In the genomic region with DNA sequence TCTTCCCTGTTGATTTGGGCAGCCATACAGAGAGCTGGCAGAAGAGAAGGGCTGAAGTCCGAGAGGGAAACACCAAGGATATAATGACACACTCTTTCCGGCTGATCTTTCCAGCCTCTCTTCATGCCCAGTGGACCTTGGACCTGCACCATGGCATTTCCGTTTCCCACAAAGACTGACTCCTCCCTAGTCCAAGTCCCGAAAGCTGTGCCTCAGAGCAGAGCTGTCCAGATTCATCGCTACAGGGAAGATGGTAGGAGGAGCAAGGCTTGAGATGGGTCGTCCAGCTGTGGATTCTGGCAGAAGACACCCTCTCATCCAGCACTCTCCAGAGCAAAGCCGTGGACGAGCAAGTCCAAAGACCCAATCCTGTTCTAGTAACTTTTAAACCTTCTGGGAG, we compare ENCODE assay signal across 12 mouse cellular contexts.
DNase-seq lines count a peak whose midpoint lies in the region; ATAC-seq and TF ChIP-seq lines count a peak whose summit lies in the region.
"Had no signal": no experiment of that assay in that cellular context is flagged by ENCODE, and none has a peak within 500 bp of the region (broad histone marks: within the 10 kb centered on the region; RNA-seq: fewer than 3 reads in every experiment).

No protein-coding gene starts in this region.

- H3K27ac ChIP-seq in liver, adult 2 months (replicated peaks; ENCODE audit: insufficient read depth, low read depth, low read length): no peak overlapping the region
- H3K27ac ChIP-seq in liver, embryonic 12.5 days: no peak overlapping the region
- H3K27ac ChIP-seq in kidney, adult 2 months (ENCODE audit: insufficient read depth, low read depth, low read length): peak overlapping the region; percentile 29; the same call in 1 of the 2 replicates
- H3K27ac ChIP-seq in hindbrain, embryonic 12.5 days: no peak overlapping the region
- H3K27ac ChIP-seq: limb, embryonic 12.5 days had no signal

- peaks cover 2% of the 10 kb centered on the region; the same call in 1 of the 2 replicates for H3K4me1 ChIP-seq in liver, adult 2 months (ENCODE audit: control insufficient read depth, insufficient read depth, low read length)
- no peaks in the 10 kb centered on the region for H3K4me1 ChIP-seq in liver, embryonic 12.5 days
- peaks cover 3% of the 10 kb centered on the region; the same call in 1 of the 2 replicates for H3K4me1 ChIP-seq in kidney, adult 2 months (ENCODE audit: control insufficient read depth, insufficient read depth, low read length)
- no peaks in the 10 kb centered on the region for H3K4me1 ChIP-seq in hindbrain, embryonic 12.5 days
- H3K4me1 ChIP-seq: limb, embryonic 12.5 days had no signal

- H3K4me2 ChIP-seq in liver, embryonic 12.5 days: no peak overlapping the region
- no peak overlapping the region for H3K4me2 ChIP-seq in hindbrain, embryonic 12.5 days (replicated peaks)
- H3K4me2 ChIP-seq: limb, embryonic 12.5 days had no signal

- H3K9me3 ChIP-seq in liver, embryonic 12.5 days (replicated peaks): no peaks in the 10 kb centered on the region
- H3K9me3 ChIP-seq in hindbrain, embryonic 12.5 days (replicated peaks): no peaks in the 10 kb centered on the region
- H3K9me3 ChIP-seq: limb, embryonic 12.5 days had no signal

- 25% methylated on average over 8 of the region's 8 CpGs for WGBS in liver, adult 2 months
- WGBS in liver, embryonic 12.5 days (ENCODE audit: insufficient replicate concordance): 67% methylated on average over 8 of the region's 8 CpGs
- WGBS in kidney, adult 2 months: 51% methylated on average over 8 of the region's 8 CpGs
- 87% methylated on average over 8 of the region's 8 CpGs for WGBS in hindbrain, embryonic 12.5 days

- no peak overlapping the region for H3K9ac ChIP-seq in liver, adult 2 months (ENCODE audit: low read depth, low read length)
- no peak overlapping the region for H3K9ac ChIP-seq in liver, embryonic 12.5 days
- H3K9ac ChIP-seq in hindbrain, embryonic 12.5 days: no peak overlapping the region
- H3K9ac ChIP-seq: limb, embryonic 12.5 days had no signal

- H3K36me3 ChIP-seq in liver, adult 2 months (ENCODE audit: control insufficient read depth, insufficient read depth, low read length): no peaks in the 10 kb centered on the region
- no peaks in the 10 kb centered on the region for H3K36me3 ChIP-seq in liver, embryonic 12.5 days
- no peaks in the 10 kb centered on the region for H3K36me3 ChIP-seq in kidney, adult 2 months (ENCODE audit: control insufficient read depth, insufficient read depth, low read length)
- H3K36me3 ChIP-seq in hindbrain, embryonic 12.5 days: no peaks in the 10 kb centered on the region
- H3K36me3 ChIP-seq: limb, embryonic 12.5 days had no signal

- DNase-seq in liver, adult 2 months (ENCODE audit: extremely low read depth, low read depth, low spot score): peak; percentile 98
- peak; percentile 21 for DNase-seq in heart, adult 8-10 months (ENCODE audit: low spot score)
- peak; percentile 87 for DNase-seq in kidney, adult 2 months
- DNase-seq in skeletal muscle tissue, adult 2 months (ENCODE audit: low read depth, low spot score): peak; percentile 46
- no peak for DNase-seq in lung, adult 18-20 months
- no peak for DNase-seq in cerebellum, adult 8-10 months
- DNase-seq: adrenal gland, postnatal 25 days; cerebellum, adult 18-20 months had no signal

- H3K27me3 ChIP-seq in liver, adult 2 months (ENCODE audit: control insufficient read depth, insufficient read depth, low read length): no peaks in the 10 kb centered on the region
- no peaks in the 10 kb centered on the region for H3K27me3 ChIP-seq in liver, embryonic 12.5 days (replicated peaks)
- no peaks in the 10 kb centered on the region for H3K27me3 ChIP-seq in kidney, adult 2 months (replicated peaks; ENCODE audit: control insufficient read depth, insufficient read depth, low read length)
- no peaks in the 10 kb centered on the region for H3K27me3 ChIP-seq in hindbrain, embryonic 12.5 days
- H3K27me3 ChIP-seq: limb, embryonic 12.5 days; Patski had no signal

- TF ChIP-seq POLR2A in liver, adult 2 months (IDR thresholded peaks at IDR 0.05; ENCODE audit: extremely low read depth, insufficient read depth, low read length): no peak
- no peak for TF ChIP-seq POLR2A in kidney, adult 2 months (IDR thresholded peaks at IDR 0.05; ENCODE audit: low read depth, low read length)

- ATAC-seq in liver, embryonic 12.5 days: no peak
- no peak for ATAC-seq in hindbrain, embryonic 12.5 days (ENCODE audit: low FRiP score)
- ATAC-seq: Patski had no signal

- H3K79me2 ChIP-seq in liver, adult 2 months (ENCODE audit: control insufficient read depth, insufficient read depth, low read length): no peaks in the 10 kb centered on the region

- no peak overlapping the region for H3K4me3 ChIP-seq in liver, adult 2 months (ENCODE audit: insufficient read depth, low read depth, low read length)
- H3K4me3 ChIP-seq in liver, embryonic 12.5 days: no peak overlapping the region
- H3K4me3 ChIP-seq in kidney, adult 2 months (ENCODE audit: insufficient read depth, low read depth, low read length): no peak overlapping the region
- no peak overlapping the region for H3K4me3 ChIP-seq in hindbrain, embryonic 12.5 days
- H3K4me3 ChIP-seq: limb, embryonic 12.5 days had no signal

- no peak for TF ChIP-seq CTCF in liver, adult 2 months (IDR thresholded peaks at IDR 0.05; ENCODE audit: low read depth, low read length)
- TF ChIP-seq CTCF in kidney, adult 2 months (conservative IDR thresholded peaks at IDR 0.05; ENCODE audit: insufficient read depth, insufficient read length, low read depth, low read length): no peak

Comparison
In these comparisons a context has a peak if more than half of its experiments do, and no peak if none do; other contexts are left out.
1. DNase-seq: peak in liver, adult 2 months (single experiment), heart, adult 8-10 months (single experiment), kidney, adult 2 months (single experiment) and skeletal muscle tissue, adult 2 months (single experiment); none in lung, adult 18-20 months (0 of 2) and cerebellum, adult 8-10 months (single experiment).